Comparison of ENCODE assay signal across 13 mouse cellular contexts in genomic region chr6:21684252-21684651, GRCm38 (mm10).
DNase-seq lines count a peak whose midpoint lies in the region; ATAC-seq and TF ChIP-seq lines count a peak whose summit lies in the region.
"Had no signal": no experiment of that assay in that cellular context is flagged by ENCODE, and none has a peak within 500 bp of the region (broad histone marks: within the 10 kb centered on the region; RNA-seq: fewer than 3 reads in every experiment).

No protein-coding gene starts in this region.

- DNase-seq in heart, adult 2 months, result no peak
- DNase-seq in ovary, postnatal 14 days (ENCODE audit: low spot score), result peak; percentile 1
- DNase-seq in ovary, postnatal 10 days (ENCODE audit: low spot score), result no peak
- peak; percentile 75 to 78 for DNase-seq in cerebellum, postnatal 36 days
- DNase-seq in mesoderm, embryonic 11.5 days (ENCODE audit: low read depth, low spot score), result peak; percentile 12
- no peak for DNase-seq in right cerebral cortex, postnatal 4 days
- no peak for DNase-seq in left cerebral cortex, adult 8-10 months (ENCODE audit: low spot score in 2 of 2)
- DNase-seq: lung, postnatal 4 days had no signal

- no peak; the same call in 1 of the 2 replicates for ATAC-seq in heart, embryonic 14.5 days (ENCODE audit: insufficient number of reproducible peaks, insufficient read depth, low FRiP score, low read depth)
- ATAC-seq: forebrain, embryonic 15.5 days had no signal

- no peaks in the 10 kb centered on the region for H3K36me3 ChIP-seq in heart, embryonic 14.5 days (ENCODE audit: control insufficient read depth, insufficient read depth, low read length)
- H3K36me3 ChIP-seq in heart, adult 2 months (ENCODE audit: control insufficient read depth, insufficient read depth, low read length), result no peaks in the 10 kb centered on the region
- H3K36me3 ChIP-seq: embryonic facial prominence, embryonic 10.5 days; forebrain, embryonic 15.5 days; limb, embryonic 15.5 days had no signal

- TF ChIP-seq EP300 in heart, adult 2 months (IDR thresholded peaks at IDR 0.05; ENCODE audit: insufficient read depth, low read depth, low read length), result no peak

- H3K27me3 ChIP-seq in heart, embryonic 14.5 days (ENCODE audit: control insufficient read depth, insufficient read depth, low read length), result no peaks in the 10 kb centered on the region
- H3K27me3 ChIP-seq in heart, adult 2 months (ENCODE audit: control insufficient read depth, insufficient read depth, low read length), result no peaks in the 10 kb centered on the region
- H3K27me3 ChIP-seq: forebrain, embryonic 15.5 days; limb, embryonic 15.5 days had no signal

- peak overlapping the region; percentile 44 for H3K4me2 ChIP-seq in heart, embryonic 14.5 days (ENCODE audit: low read length)
- H3K4me2 ChIP-seq: forebrain, embryonic 15.5 days; limb, embryonic 15.5 days had no signal

- 9% methylated on average over 6 of the region's 6 CpGs for WGBS in heart, embryonic 14.5 days
- WGBS in heart, adult 2 months, result 28% methylated on average over 6 of the region's 6 CpGs

- no peaks in the 10 kb centered on the region for H3K79me2 ChIP-seq in heart, adult 2 months (replicated peaks; ENCODE audit: control insufficient read depth, insufficient read depth, low read length)

- no peak for TF ChIP-seq CTCF in heart, adult 2 months (IDR thresholded peaks at IDR 0.05)

- intact Hi-C loops in heart, adult 2 months (cut with DNase I), result no loop called here

- TF ChIP-seq POLR2A in heart, adult 2 months (IDR thresholded peaks at IDR 0.05; ENCODE audit: insufficient read depth, low read depth, low read length), result no peak

- H3K27ac ChIP-seq in heart, embryonic 14.5 days (replicated peaks in 1 of 2; ENCODE audit: control insufficient read depth in 1 of 2, insufficient read depth in 1 of 2, low read depth in 2 of 2, low read length in 2 of 2), result no peak overlapping the region
- H3K27ac ChIP-seq in heart, adult 2 months, result no peak overlapping the region
- H3K27ac ChIP-seq: embryonic facial prominence, embryonic 10.5 days; forebrain, embryonic 15.5 days; limb, embryonic 15.5 days had no signal

- H3K9me3 ChIP-seq in heart, embryonic 14.5 days (ENCODE audit: control insufficient read depth, low read length), result no peaks in the 10 kb centered on the region
- H3K9me3 ChIP-seq: embryonic facial prominence, embryonic 10.5 days; forebrain, embryonic 15.5 days; limb, embryonic 15.5 days had no signal

- no peak overlapping the region for H3K9ac ChIP-seq in heart, embryonic 14.5 days (ENCODE audit: low read length)
- H3K9ac ChIP-seq in heart, adult 2 months (ENCODE audit: low read depth, low read length), result no peak overlapping the region
- H3K9ac ChIP-seq: forebrain, embryonic 15.5 days; limb, embryonic 15.5 days had no signal

- no peak overlapping the region for H3K4me3 ChIP-seq in heart, embryonic 14.5 days (ENCODE audit: control insufficient read depth in 1 of 2, insufficient read depth in 1 of 2, low read depth in 1 of 2, low read length in 2 of 2)
- no peak overlapping the region for H3K4me3 ChIP-seq in heart, adult 2 months
- H3K4me3 ChIP-seq: embryonic facial prominence, embryonic 10.5 days; forebrain, embryonic 15.5 days; limb, embryonic 15.5 days; myocyte had no signal

- no peaks in the 10 kb centered on the region; a peak in 1 of 4 replicates for H3K4me1 ChIP-seq in heart, embryonic 14.5 days (ENCODE audit: control insufficient read depth in 2 of 2, insufficient read depth in 2 of 2, low read length in 2 of 2)
- H3K4me1 ChIP-seq in heart, adult 2 months (ENCODE audit: control insufficient read depth, insufficient read depth, low read length), result no peaks in the 10 kb centered on the region
- H3K4me1 ChIP-seq: embryonic facial prominence, embryonic 10.5 days; forebrain, embryonic 15.5 days; limb, embryonic 15.5 days had no signal

Comparison
In these comparisons a context has a peak if more than half of its experiments do, and no peak if none do; other contexts are left out.
1. DNase-seq: peak in ovary, postnatal 14 days (single experiment), cerebellum, postnatal 36 days (2 of 2) and mesoderm, embryonic 11.5 days (single experiment); none in heart, adult 2 months (0 of 2), ovary, postnatal 10 days (single experiment), right cerebral cortex, postnatal 4 days (single experiment) and left cerebral cortex, adult 8-10 months (0 of 2).